Mouse (Mus musculus) midbrain, embryonic 12.5 days (tissue): Measurements from ENCODE around the gene Has1. TPM values are rescaled to one million over a fixed set of nuclear protein-coding genes. Genes with fewer than 3 reads are reported as not detected.

Source experiments
- ATAC-seq: fragments of 200-750 bp; cut with Nextera tagmentation; 2 replicates; pipeline ENCODE4 v1.8.0; 2017; ENCODE audit warnings: low read depth, moderate TSS enrichment, moderate library complexity; ENCODE audit not compliant: low FRiP score
- H3K27ac ChIP-seq: fragments of 300-500 bp; sonication (generic); replicated peaks from 2 replicates; pipeline ENCODE4 v1.5.1; 2016; ENCODE audit warnings: mild to moderate bottlenecking
- H3K27me3 ChIP-seq: fragments of 300-500 bp; sonication (generic); 2 replicates; pipeline ENCODE4 v1.6.1; 2016; ENCODE audit warnings: mild to moderate bottlenecking
- H3K36me3 ChIP-seq: fragments of 300-500 bp; sonication (generic); 2 replicates; pipeline ENCODE4 v1.6.1; 2016
- H3K4me1 ChIP-seq: fragments of 300-500 bp; sonication (generic); 2 replicates; pipeline ENCODE4 v1.6.1; 2016
- H3K4me2 ChIP-seq: fragments of 300-500 bp; sonication (generic); replicated peaks from 2 replicates; pipeline ENCODE4 v1.6.1; 2016; ENCODE audit warnings: mild to moderate bottlenecking, moderate library complexity
- H3K4me3 ChIP-seq: fragments of 300-500 bp; sonication (generic); 2 replicates; pipeline ENCODE4 v1.5.1; 2016; ENCODE audit warnings: mild to moderate bottlenecking
- H3K9ac ChIP-seq: fragments of 300-500 bp; sonication (generic); replicated peaks from 2 replicates; pipeline ENCODE4 v1.6.1; 2016; ENCODE audit warnings: mild to moderate bottlenecking, moderate library complexity
- H3K9me3 ChIP-seq: fragments of 300-500 bp; sonication (generic); 2 replicates; pipeline ENCODE4 v1.6.1; 2016; ENCODE audit warnings: mild to moderate bottlenecking
- WGBS: fragments of 180-500 bp; shearing (Covaris S2); methylation state at CpG from one replicate; pipeline ENCODE4 v1.1.7; 2016; 5-methylcytosine and 5-hydroxymethylcytosine counted together
- microRNA counts: library from miRNA; unstranded; fragments of <30 nt; microRNA quantifications from one replicate; lab custom pipeline; 2017
- microRNA-seq: library from miRNA; unstranded; fragments of <30 nt; microRNA quantifications from one replicate; pipeline ENCODE4, GENCODE M21; 2017
- polyA plus RNA-seq: library from polyadenylated mRNA; unstranded; fragments of >200 nt; fragmentation: Nextera tagmentation; extraction: Ambion mirVana; gene quantifications from 2 replicates; pipeline ENCODE4 v1.2.1, GENCODE M21; 2016

The Has1 gene
- polyA plus RNA-seq, 1 experiment from 2014 or later, result 1.1 TPM

DNA sequence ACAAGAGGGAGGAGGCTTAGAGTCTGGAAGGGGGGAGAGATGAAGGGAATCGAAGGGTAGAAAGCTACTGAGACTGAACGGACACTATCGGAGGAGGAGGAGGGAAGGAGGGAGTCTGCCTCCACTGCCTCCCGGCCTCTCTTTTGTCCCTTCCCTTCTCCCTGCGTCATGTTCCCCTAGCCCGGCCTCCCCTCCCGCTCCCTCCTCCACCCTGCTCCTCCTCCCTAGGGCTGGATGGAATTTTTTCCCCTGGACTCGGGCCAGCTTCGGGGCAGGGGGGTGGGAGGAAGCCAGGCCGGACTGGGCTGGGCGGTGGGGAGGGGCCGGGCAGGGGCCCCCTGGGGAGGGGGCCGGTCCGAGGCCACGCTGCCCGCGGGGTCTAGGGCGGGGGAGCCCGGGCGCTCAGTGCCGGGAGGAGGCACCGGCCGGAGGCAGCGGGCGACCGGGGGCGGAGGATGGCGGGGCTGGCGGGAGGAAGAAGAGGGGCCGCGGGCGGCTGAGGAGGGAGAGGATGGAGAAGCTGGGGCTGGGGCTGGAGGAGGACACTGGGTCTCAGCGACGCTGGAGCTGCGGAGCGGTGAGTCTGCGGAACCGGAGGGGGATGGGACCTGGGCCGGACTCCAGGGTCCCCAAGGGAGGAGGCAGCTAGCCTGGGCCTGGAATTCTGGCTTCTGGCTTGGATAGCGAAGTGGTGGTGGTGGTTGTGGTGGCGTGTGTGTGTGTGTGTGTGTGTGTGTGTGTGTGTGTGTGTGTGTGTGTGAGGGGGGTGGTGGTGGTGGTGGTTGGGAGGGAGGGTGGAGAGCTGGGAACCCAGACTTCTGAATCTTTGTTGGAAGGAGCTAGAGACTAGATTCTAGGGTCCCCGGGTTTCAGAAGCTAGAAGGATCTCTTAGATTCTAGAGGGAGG is 28.0 kb downstream of the Has1 start, which contains the start of gene Spaca6:
Gene Spaca6, plus strand, starts transcription at position 408 of the 907 bp plus-strand sequence.
- Histone ChIP-seq H3K36me3 (peaks cover 15% of the 10 kb centered on the region), H3K4me1 (peaks cover 31% of the 10 kb centered on the region), H3K27me3 (no peaks in the 10 kb centered on the region), H3K9ac (peak within 1 kb of the TSS; percentile 92), H3K4me3 (peak within 1 kb of the TSS; percentile 86), H3K4me2 (peak within 1 kb of the TSS; percentile 87), H3K27ac (peak within 1 kb of the TSS; percentile 100), H3K9me3 (no peaks in the 10 kb centered on the region)
- under 1% methylated on average over 41 of the region's 42 CpGs for WGBS
- ATAC-seq, result peak; percentile 82

- peak overlapping the region; percentile 86 for H3K4me3 ChIP-seq
- no peaks in the 10 kb centered on the region for H3K9me3 ChIP-seq
- peaks cover 23% of the 10 kb centered on the region for H3K4me1 ChIP-seq
- peak overlapping the region; percentile 87 for H3K4me2 ChIP-seq
- no peaks in the 10 kb centered on the region for H3K27me3 ChIP-seq
- peak; percentile 32 for ATAC-seq
- H3K27ac ChIP-seq, result peak overlapping the region; percentile 100
- 1% methylated on average over 18 of the region's 22 CpGs for WGBS
- H3K9ac ChIP-seq, result peak overlapping the region; percentile 92
- peaks cover 6% of the 10 kb centered on the region; the same call in 1 of the 2 replicates for H3K36me3 ChIP-seq
These were observed 28.9 kb downstream of the Has1 start for GRCm38 (mm10) chr17:17825921-17826591.

DNA sequence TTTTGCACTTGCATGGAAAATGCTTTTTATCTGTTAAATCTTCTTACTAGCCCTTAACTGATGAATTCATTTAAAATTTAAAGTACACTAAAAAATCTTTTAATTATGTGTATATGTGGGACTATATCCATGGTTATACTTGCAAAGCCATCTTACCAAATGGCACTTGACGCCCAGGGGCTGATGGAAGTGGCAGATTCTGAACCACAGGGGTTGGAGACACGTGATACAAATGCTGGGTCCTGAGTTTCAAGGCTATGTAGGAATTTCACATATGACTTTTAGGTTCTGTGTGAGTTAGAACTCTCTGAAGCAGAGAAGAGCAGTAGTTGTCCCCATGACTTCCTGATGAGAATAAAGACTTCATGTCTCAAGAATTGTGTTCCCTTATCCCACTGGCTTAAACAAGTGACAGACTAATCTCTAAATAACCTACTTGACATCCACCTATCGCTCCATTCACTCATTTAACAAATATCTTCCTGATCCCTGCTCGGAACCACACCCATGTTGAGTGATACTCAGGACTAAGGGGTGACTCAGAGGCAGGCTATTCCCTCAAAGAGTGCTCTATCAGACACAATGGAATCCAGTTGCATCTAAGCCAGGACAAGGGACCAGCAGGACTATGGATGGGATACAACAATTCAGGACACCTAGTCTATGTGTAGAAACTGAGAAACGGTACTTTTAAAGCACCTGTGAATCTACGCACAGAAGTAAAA is 31.2 kb downstream of the Has1 start:
- no peak overlapping the region for H3K9ac ChIP-seq
- H3K27ac ChIP-seq, result no peak overlapping the region
- no peak overlapping the region for H3K4me3 ChIP-seq
- H3K27me3 ChIP-seq, result no peaks in the 10 kb centered on the region
- WGBS, result 83% methylated on average over 6 of the region's 6 CpGs
- H3K4me1 ChIP-seq, result peaks cover 4% of the 10 kb centered on the region
- no peak for ATAC-seq
- H3K9me3 ChIP-seq, result no peaks in the 10 kb centered on the region
- H3K36me3 ChIP-seq, result no peaks in the 10 kb centered on the region
- H3K4me2 ChIP-seq, result no peak overlapping the region

DNA sequence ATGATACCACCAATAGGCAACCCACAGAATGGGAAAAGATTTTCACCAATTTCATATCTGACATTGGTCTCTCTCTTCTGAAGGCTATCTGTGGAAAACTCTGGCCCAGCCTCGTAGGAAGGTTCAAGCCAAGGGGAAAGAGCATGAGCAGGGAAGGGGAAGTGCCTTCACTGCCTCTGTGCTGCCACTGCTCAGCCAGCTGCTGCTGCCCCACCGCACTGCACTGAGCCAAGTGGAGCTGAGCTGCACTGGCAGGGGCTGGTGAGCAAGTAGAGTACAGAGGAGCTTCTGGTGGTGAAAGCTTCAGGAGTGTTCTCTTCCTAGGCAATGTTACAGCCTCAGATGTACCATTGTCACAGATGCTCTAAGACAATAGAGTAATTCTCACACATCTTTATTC is 59.5 kb downstream of the Has1 start:
- no peak for ATAC-seq
- H3K4me3 ChIP-seq, result no peak overlapping the region
- no peak overlapping the region for H3K4me2 ChIP-seq
- H3K36me3 ChIP-seq, result no peaks in the 10 kb centered on the region
- no peak overlapping the region for H3K9ac ChIP-seq
- no peaks in the 10 kb centered on the region for H3K9me3 ChIP-seq
- H3K27ac ChIP-seq, result no peak overlapping the region
- 54% methylated on average over 2 of the region's 2 CpGs for WGBS
- H3K4me1 ChIP-seq, result no peaks in the 10 kb centered on the region
- H3K27me3 ChIP-seq, result no peaks in the 10 kb centered on the region

MicroRNAs encoded within 50 kb of the gene (microRNA counts, 519-probe panel; counts per million panel counts)
- microRNA mmu-let-7e (lab: Ali Mortazavi, UCI) (7,720 counts per million, percentile 86 among the panel's probes with 10 or more counts), microRNA mmu-miR-125a-3p (lab: Ali Mortazavi, UCI) (5,060 counts per million, percentile 42 among the panel's probes with 10 or more counts), microRNA mmu-miR-125a-5p (lab: Ali Mortazavi, UCI) (9,598 counts per million, percentile 97 among the panel's probes with 10 or more counts), microRNA mmu-miR-99b (lab: Ali Mortazavi, UCI) (6,993 counts per million, percentile 78 among the panel's probes with 10 or more counts)

Small RNAs within 50 kb of the gene (microRNA-seq; reads per million reads assigned to microRNA genes)
- not detected for gene Gm25927
- gene Mir125a, result 4,972 reads per million, percentile 90 among the genes with 10 or more reads in this experiment
- 31,385 reads per million, percentile 99 among the genes with 10 or more reads in this experiment for gene Mir99b
- gene Mirlet7e, result not detected

Other genes with a start within 250 kb of the Has1 start
- gene Lnpep, start 230.2 kb downstream of the Has1 start, polyA plus RNA-seq, result 10.0 and 10.7 TPM in 2 replicates
- not detected in 2 replicates for gene Vmn2r90, start 151.5 kb downstream of the Has1 start, polyA plus RNA-seq
- 48.0 and 48.4 TPM in 2 replicates for gene Spaca6, start 28.0 kb downstream of the Has1 start, polyA plus RNA-seq
- gene Fpr1, start 28.7 kb upstream of the Has1 start, polyA plus RNA-seq, result not detected in 2 replicates
- not detected in 2 replicates for gene Fpr2, start 32.6 kb upstream of the Has1 start, polyA plus RNA-seq
- gene Fpr3, start 32.6 kb upstream of the Has1 start, polyA plus RNA-seq, result not detected in 2 replicates
- not detected in 2 replicates for gene Fpr-rs4, start 166.5 kb upstream of the Has1 start, polyA plus RNA-seq
- gene Vmn2r124, start 194.2 kb upstream of the Has1 start, polyA plus RNA-seq, result not detected in 2 replicates
- not detected in 2 replicates for gene Vmn2r91, start 229.8 kb upstream of the Has1 start, polyA plus RNA-seq